Mouse (Mus musculus) liver, postnatal 0 days (tissue): ENCODE measurements at regions not wholly inside any gene's neighbourhood (a gene's known extent, or its start where the extent isn't known, plus 50 kb on each side); places are given as distances from the start of the nearest gene placed in this dataset.

Experiments
- CTCF ChIP-seq: sonication (generic); IDR thresholded peaks from 2 replicates; pipeline ENCODE4 v1.5.1; 2016; ENCODE audit warnings: antibody characterized with exemption, low read depth
- EP300 ChIP-seq: IDR thresholded peaks from 2 replicates; pipeline ENCODE4 v1.6.1; 2016; ENCODE audit warnings: antibody characterized with exemption, low read depth, mild to moderate bottlenecking

- TF ChIP-seq CTCF, result no peak
- no peak for TF ChIP-seq EP300
These were observed 117.5 kb downstream of the Kif26a start for GRCm38 (mm10) chr12:112263283-112264056.
